Mouse (Mus musculus): ENCODE data around the gene Pex14. TPM values are rescaled to one million over a fixed set of nuclear protein-coding genes. Genes with fewer than 3 reads are reported as not detected.
"Not testable (repeated sequence)": the region's sequence is repeated elsewhere in the genome, so short reads cannot be mapped to it uniquely, and the experiment has no call there.

The Pex14 gene
- polyA plus RNA-seq, 1 experiment from 2014 or later = 21.4 TPM

GRCm38 (mm10) chr4:149128467-149128866 lies 28.8 kb upstream of the Pex14 start:
- WGBS (ENCODE audit: missing documents) = 95% methylated on average over 18 of the region's 18 CpGs
- Histone ChIP-seq H3K27ac (no peak overlapping the region), H3K36me3 (ENCODE audit: inconsistent target) (no peaks in the 10 kb centered on the region), H3K79me2 (ENCODE audit: inconsistent target) (no peaks in the 10 kb centered on the region), H3K4me3 (ENCODE audit: inconsistent target) (no peak overlapping the region)

GRCm38 (mm10) chr4:149126663-149127062 lies 27.0 kb upstream of the Pex14 start, which contains the start of gene Cort:
Gene Cort (minus strand): TSS chr4:149126763.
- H3K4me3 ChIP-seq (ENCODE audit: inconsistent target) = no peak within 1 kb of the TSS
- 90% methylated on average over 11 of the region's 11 CpGs for WGBS (ENCODE audit: missing documents)
- H3K36me3 ChIP-seq (ENCODE audit: inconsistent target) = no peaks in the 10 kb centered on the region

GRCm38 (mm10) chr4:149126115-149126509 lies 26.4 kb upstream of the Pex14 start:
- 99% methylated on average over 6 of the region's 6 CpGs for WGBS (ENCODE audit: missing documents)
- Histone ChIP-seq H3K36me3 (ENCODE audit: inconsistent target) (no peaks in the 10 kb centered on the region), H3K79me2 (ENCODE audit: inconsistent target) (no peaks in the 10 kb centered on the region), H3K27ac (no peak overlapping the region), H3K4me3 (ENCODE audit: inconsistent target) (no peak overlapping the region)

More at GRCm38 (mm10) chr4:149126663-149127062, 27.0 kb upstream of the Pex14 start, which contains the start of gene Cort:
- Histone ChIP-seq H3K79me2 (ENCODE audit: inconsistent target) (no peaks in the 10 kb centered on the region), H3K27ac (no peak within 1 kb of the TSS)

GRCm38 (mm10) chr4:149125341-149126114 lies 25.9 kb upstream of the Pex14 start:
- no peaks in the 10 kb centered on the region for H3K79me2 ChIP-seq (ENCODE audit: inconsistent target)
- WGBS (ENCODE audit: missing documents) = 85% methylated on average over 9 of the region's 11 CpGs
- no peak overlapping the region for H3K4me3 ChIP-seq (ENCODE audit: inconsistent target)
- no peaks in the 10 kb centered on the region for H3K36me3 ChIP-seq (ENCODE audit: inconsistent target)
- H3K27ac ChIP-seq = no peak overlapping the region

- no peaks in the 10 kb centered on the region for H3K79me2 ChIP-seq (ENCODE audit: inconsistent target)
- no peak overlapping the region for H3K4me3 ChIP-seq (ENCODE audit: inconsistent target)
- H3K27ac ChIP-seq = no peak overlapping the region
- no peaks in the 10 kb centered on the region for H3K36me3 ChIP-seq (ENCODE audit: inconsistent target)
- 90% methylated on average over 5 of the region's 5 CpGs for WGBS (ENCODE audit: missing documents)
Measured at GRCm38 (mm10) chr4:149123432-149123831, 23.8 kb upstream of the Pex14 start.

GRCm38 (mm10) chr4:149119978-149120562 lies 20.4 kb upstream of the Pex14 start:
- not testable (repeated sequence) for H3K4me3 ChIP-seq (ENCODE audit: inconsistent target); H3K36me3 ChIP-seq (ENCODE audit: inconsistent target); H3K79me2 ChIP-seq (ENCODE audit: inconsistent target); H3K27ac ChIP-seq
- 25% methylated on average over 11 of the region's 12 CpGs for WGBS (ENCODE audit: missing documents)

- under 1% methylated on average over 29 of the region's 35 CpGs for WGBS (ENCODE audit: missing documents)
- H3K36me3 ChIP-seq (ENCODE audit: inconsistent target) = no peaks in the 10 kb centered on the region; the same call in 1 of the 2 replicates
Measured at GRCm38 (mm10) chr4:149103875-149104561, 4.3 kb upstream of the Pex14 start, which contains the start of gene Dffa. Gene Dffa (plus strand): TSS chr4:149104146.

GRCm38 (mm10) chr4:149101456-149101855 lies 1.8 kb upstream of the Pex14 start:
- Histone ChIP-seq H3K36me3 (ENCODE audit: inconsistent target) (no peaks in the 10 kb centered on the region), H3K27ac (no peak overlapping the region), H3K79me2 (ENCODE audit: inconsistent target) (peaks cover 26% of the 10 kb centered on the region), H3K4me3 (ENCODE audit: inconsistent target) (no peak overlapping the region)
- WGBS (ENCODE audit: missing documents) = 89% methylated on average over 3 of the region's 3 CpGs

More at GRCm38 (mm10) chr4:149103875-149104561, 4.3 kb upstream of the Pex14 start, which contains the start of gene Dffa:
- H3K27ac ChIP-seq = no peak within 1 kb of the TSS
- peaks cover 3% of the 10 kb centered on the region for H3K79me2 ChIP-seq (ENCODE audit: inconsistent target)
- H3K4me3 ChIP-seq (ENCODE audit: inconsistent target) = peak within 1 kb of the TSS; percentile 74

GRCm38 (mm10) chr4:149100449-149100848 lies 773 bp upstream of the Pex14 start:
- WGBS (ENCODE audit: missing documents) = 95% methylated on average over 11 of the region's 12 CpGs
- peaks cover 36% of the 10 kb centered on the region for H3K79me2 ChIP-seq (ENCODE audit: inconsistent target)
- H3K27ac ChIP-seq; H3K4me3 ChIP-seq (ENCODE audit: inconsistent target); H3K36me3 ChIP-seq (ENCODE audit: inconsistent target): not testable (repeated sequence)

GRCm38 (mm10) chr4:149098571-149098970 lies 1.1 kb downstream of the Pex14 start:
- peaks cover 7% of the 10 kb centered on the region; the same call in 1 of the 2 replicates for H3K36me3 ChIP-seq (ENCODE audit: inconsistent target)
- WGBS (ENCODE audit: missing documents) = 14% methylated on average over 8 of the region's 11 CpGs
- H3K4me3 ChIP-seq (ENCODE audit: inconsistent target) = peak overlapping the region; percentile 93
- H3K79me2 ChIP-seq (ENCODE audit: inconsistent target) = peaks cover 55% of the 10 kb centered on the region
- peak overlapping the region; percentile 36; the same call in 1 of the 2 replicates for H3K27ac ChIP-seq

- Histone ChIP-seq H3K4me3 (ENCODE audit: inconsistent target) (no peak overlapping the region; the same call in 1 of the 2 replicates), H3K27ac (no peak overlapping the region), H3K36me3 (ENCODE audit: inconsistent target) (peaks cover 7% of the 10 kb centered on the region; the same call in 1 of the 2 replicates), H3K79me2 (ENCODE audit: inconsistent target) (peaks cover 61% of the 10 kb centered on the region)
- WGBS (ENCODE audit: missing documents) = 79% methylated on average over 3 of the region's 3 CpGs
Measured at GRCm38 (mm10) chr4:149097956-149098355, 1.7 kb downstream of the Pex14 start.

GRCm38 (mm10) chr4:149091364-149091763 lies 8.3 kb downstream of the Pex14 start:
- Histone ChIP-seq H3K4me3 (ENCODE audit: inconsistent target) (no peak overlapping the region), H3K79me2 (ENCODE audit: inconsistent target) (peaks cover 86% of the 10 kb centered on the region), H3K36me3 (ENCODE audit: inconsistent target) (peaks cover 7% of the 10 kb centered on the region; the same call in 1 of the 2 replicates), H3K27ac (no peak overlapping the region)
- 88% methylated on average over 8 of the region's 8 CpGs for WGBS (ENCODE audit: missing documents)

GRCm38 (mm10) chr4:149085381-149085780 lies 14.3 kb downstream of the Pex14 start:
- Histone ChIP-seq H3K4me3 (ENCODE audit: inconsistent target) (no peak overlapping the region), H3K36me3 (ENCODE audit: inconsistent target) (no peaks in the 10 kb centered on the region), H3K27ac (no peak overlapping the region), H3K79me2 (ENCODE audit: inconsistent target) (peaks cover 86% of the 10 kb centered on the region)
- WGBS (ENCODE audit: missing documents) = 89% methylated on average over 5 of the region's 5 CpGs

- Histone ChIP-seq H3K79me2 (ENCODE audit: inconsistent target) (peaks cover 94% of the 10 kb centered on the region; the same call in 1 of the 2 replicates), H3K27ac (no peak overlapping the region), H3K4me3 (ENCODE audit: inconsistent target) (no peak overlapping the region), H3K36me3 (ENCODE audit: inconsistent target) (no peaks in the 10 kb centered on the region)
- WGBS (ENCODE audit: missing documents) = 89% methylated on average over 17 of the region's 17 CpGs
Measured at GRCm38 (mm10) chr4:149081528-149081927, 18.1 kb downstream of the Pex14 start.
